Mouse (Mus musculus) 3T3-L1 (cell line): ENCODE results near the gene Ifi213.
A peak's percentile ranks its signal among the peaks of the same experiment; 100 is the strongest.
"Not testable (repeated sequence)": the region's sequence is repeated elsewhere in the genome, so short reads cannot be mapped to it uniquely, and the experiment has no call there.

Experiments
- DNase-seq: peaks from one replicate; pipeline ENCODE4 v3.0.0-alpha.2; 2015; ENCODE audit warnings: low read depth, low spot score

Gene Ifi213

GRCm38 (mm10) chr1:173598838-173599494 is at the start of gene Ifi213:
Gene Ifi213 (minus strand): TSS chr1:173599274.
- not testable (repeated sequence) for DNase-seq

- DNase-seq, result peak; percentile 53
Measured at GRCm38 (mm10) chr1:173645393-173645792, 46.3 kb upstream of the Ifi213 start.

GRCm38 (mm10) chr1:173633969-173634645 is 35.0 kb upstream of the Ifi213 start:
- DNase-seq, result no peak

- not testable (repeated sequence) for DNase-seq
Measured at GRCm38 (mm10) chr1:173630622-173631021, 31.5 kb upstream of the Ifi213 start, which contains the start of gene Ifi209. Gene Ifi209 (plus strand): TSS chr1:173630917.

- no peak for DNase-seq
Measured at GRCm38 (mm10) chr1:173626686-173627085, 27.6 kb upstream of the Ifi213 start.

- DNase-seq, result no peak
Measured at GRCm38 (mm10) chr1:173624052-173624451, 25.0 kb upstream of the Ifi213 start.

GRCm38 (mm10) chr1:173622216-173622615 is 23.1 kb upstream of the Ifi213 start:
- peak; percentile 44 for DNase-seq

GRCm38 (mm10) chr1:173610291-173610690 is 11.2 kb upstream of the Ifi213 start:
- not testable (repeated sequence) for DNase-seq

- not testable (repeated sequence) for DNase-seq
Measured at GRCm38 (mm10) chr1:173589698-173590097, 9.4 kb downstream of the Ifi213 start.

- no peak for DNase-seq
Measured at GRCm38 (mm10) chr1:173579921-173580585, 19.0 kb downstream of the Ifi213 start.

GRCm38 (mm10) chr1:173579079-173579478 is 20.0 kb downstream of the Ifi213 start:
- DNase-seq, result no peak

- peak; percentile 26 for DNase-seq
Measured at GRCm38 (mm10) chr1:173550491-173551050, 48.5 kb downstream of the Ifi213 start.

GRCm38 (mm10) chr1:173548798-173549197 is 50.3 kb downstream of the Ifi213 start:
- DNase-seq, result not testable (repeated sequence)

GRCm38 (mm10) chr1:173535791-173536190 is 63.3 kb downstream of the Ifi213 start, which contains the start of gene Ifi214:
Gene Ifi214 (minus strand): TSS chr1:173535957.
- DNase-seq, result not testable (repeated sequence)

- DNase-seq, result no peak
Measured at GRCm38 (mm10) chr1:173521452-173521851, 77.6 kb downstream of the Ifi213 start.
